Mouse (Mus musculus) E14TG2a.4 (cell line): ENCODE measurements around the gene Cfap45.

ENCODE experiments used
- CTCF ChIP-seq: conservative IDR thresholded peaks from 2 replicates; pipeline ENCODE4 v1.5.1; 2014; ENCODE audit warnings: low read length
- NANOG ChIP-seq: IDR thresholded peaks from 2 replicates; pipeline ENCODE4 v1.6.1; 2014; ENCODE audit warnings: borderline replicate concordance, low read length, mixed read lengths

DNA sequence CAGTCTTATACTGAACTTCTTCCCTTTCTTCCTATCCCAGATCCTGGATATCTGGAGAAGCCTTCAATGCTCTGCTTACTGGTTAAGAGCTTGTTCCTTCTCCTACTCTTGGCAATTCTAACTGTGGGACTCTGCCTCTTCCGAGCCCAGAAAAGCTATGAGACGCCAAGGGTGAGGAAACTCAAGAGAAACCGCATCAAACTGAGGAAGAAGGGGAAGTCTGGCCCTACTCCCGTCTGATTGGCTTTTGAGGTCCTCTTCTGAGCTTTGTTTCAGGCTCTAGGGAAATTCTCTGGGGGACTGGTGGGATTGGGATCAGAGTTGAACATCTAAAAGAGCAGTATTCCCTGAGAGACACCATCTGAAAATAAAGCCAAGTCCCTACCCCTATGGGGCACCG lies 42.6 kb upstream of the Cfap45 start:
- TF ChIP-seq CTCF (no peak), NANOG (no peak)
